Mouse (Mus musculus): ENCODE measurements around the gene Ccdc115.

Ccdc115 gene

DNA sequence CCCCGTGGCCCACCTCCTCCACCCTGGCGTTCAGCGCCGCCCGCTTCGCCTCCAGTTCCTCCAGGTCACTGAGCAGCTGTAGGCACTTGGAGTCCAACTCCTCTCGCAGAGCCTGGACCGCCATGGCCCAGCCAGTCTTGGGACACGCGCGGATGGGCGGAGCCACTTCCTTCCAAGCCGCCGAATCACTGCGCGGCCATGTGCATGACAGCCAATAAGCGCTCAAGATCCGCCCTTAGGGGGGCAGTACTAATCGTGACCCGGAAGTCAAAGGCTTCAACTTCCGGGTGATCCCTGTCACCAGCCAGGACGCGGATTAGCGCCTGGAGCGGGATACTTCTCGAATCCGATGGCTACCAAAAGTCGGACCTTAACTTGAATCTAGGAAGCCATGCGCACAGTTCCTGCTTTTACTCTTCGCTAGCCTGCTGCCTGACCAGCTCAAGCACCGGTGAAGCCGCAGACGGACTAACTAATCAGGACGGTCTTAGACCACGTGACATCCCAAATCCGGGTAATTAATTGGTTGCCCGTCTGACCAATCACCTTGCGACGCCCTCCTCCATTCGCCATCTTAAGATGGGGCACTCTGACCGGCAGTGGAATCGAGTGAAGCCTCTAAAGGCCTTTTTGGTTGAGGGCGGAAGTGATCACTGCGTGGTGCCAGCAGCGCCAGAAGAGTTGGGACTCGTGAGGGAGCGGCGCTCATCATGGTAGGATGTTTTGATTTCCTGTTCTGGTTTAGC lies at the start of gene Ccdc115, which contains the start of gene Imp4:
TSS of gene Ccdc115 (minus strand) at position 458 of the 746 bp plus-strand sequence.
TSS of gene Imp4 (plus strand) at position 637 of the 746 bp plus-strand sequence.
- DNase-seq (ENCODE audit: low spot score in 2 of 2): peak; percentile 91 to 96

DNA sequence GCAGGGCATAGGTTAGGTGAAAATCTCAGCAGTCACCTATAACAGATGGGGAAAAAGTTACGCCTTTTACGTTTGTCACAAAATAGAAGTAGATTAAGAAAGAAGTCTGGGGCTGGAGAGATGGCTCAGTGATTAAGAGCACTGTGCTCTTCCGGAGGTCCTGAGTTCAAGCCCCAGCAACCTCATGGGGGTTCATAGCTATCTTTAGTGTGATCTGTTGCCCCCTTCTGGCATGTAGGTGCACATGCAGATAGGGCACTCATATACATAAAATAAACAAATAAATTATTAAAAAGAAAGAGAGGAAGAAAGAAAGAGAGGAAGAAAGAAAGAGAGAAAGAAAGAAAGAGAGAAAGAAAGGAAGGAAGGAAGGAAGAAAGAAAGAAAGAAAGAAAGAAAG lies 47.9 kb upstream of the Ccdc115 start:
- no peak for DNase-seq (ENCODE audit: low spot score in 2 of 2)

DNA sequence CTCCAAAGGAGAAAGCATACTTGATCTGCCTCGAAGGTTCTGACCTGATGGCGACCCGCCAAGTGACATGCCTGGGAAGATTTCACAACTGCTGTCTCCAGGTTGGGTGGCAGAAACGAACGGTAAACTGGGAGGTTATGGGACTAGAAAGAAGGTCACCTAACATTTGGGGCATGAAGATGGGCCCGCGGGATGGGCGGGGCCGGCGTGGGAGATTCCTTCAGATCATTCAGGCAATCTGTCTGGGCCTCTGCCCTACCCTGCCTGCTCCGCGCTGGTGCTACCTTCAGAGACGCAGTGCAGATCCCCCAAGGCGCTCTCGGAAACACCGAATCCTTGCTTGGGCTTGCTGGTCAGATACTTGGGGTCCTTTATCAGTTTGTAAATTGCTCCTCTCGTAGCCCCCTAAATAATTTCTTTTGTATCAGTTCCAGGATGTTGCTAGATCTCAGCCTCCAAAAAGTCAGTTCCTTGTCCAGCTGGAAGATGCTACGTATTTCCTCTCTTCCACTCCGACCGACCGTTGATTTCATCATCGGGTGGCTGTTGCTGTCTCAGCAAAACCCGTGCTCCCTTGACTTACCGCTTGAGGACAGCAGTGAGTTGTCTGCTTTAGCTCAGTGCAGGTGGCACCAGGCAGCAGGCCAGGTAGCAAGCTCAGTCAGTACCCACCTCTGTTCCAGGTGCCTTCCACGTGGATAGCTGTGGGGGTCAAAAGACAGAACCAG lies 46.2 kb upstream of the Ccdc115 start:
- DNase-seq (ENCODE audit: low spot score in 2 of 2): peak; percentile 50 to 76

DNA sequence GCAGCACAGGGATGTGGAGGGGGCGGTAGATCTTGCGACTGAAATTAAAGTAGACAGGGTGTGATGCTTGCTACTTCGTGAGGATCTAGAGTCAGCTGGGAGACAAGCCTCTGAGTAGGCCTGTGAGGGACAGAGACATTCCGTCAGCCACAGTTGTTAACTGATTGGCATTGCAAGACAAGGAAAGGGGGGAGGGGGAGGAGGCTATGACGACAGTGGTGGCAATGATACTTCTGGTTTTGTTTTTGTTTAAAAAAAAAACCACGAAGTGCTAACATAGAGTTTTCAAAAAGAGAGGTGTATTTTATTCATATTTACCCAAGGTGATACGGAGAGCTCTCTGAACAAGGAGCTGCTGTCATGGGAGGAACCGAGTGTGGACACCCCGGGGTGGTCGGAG lies 45.0 kb upstream of the Ccdc115 start:
- DNase-seq (ENCODE audit: low spot score in 2 of 2): no peak

DNA sequence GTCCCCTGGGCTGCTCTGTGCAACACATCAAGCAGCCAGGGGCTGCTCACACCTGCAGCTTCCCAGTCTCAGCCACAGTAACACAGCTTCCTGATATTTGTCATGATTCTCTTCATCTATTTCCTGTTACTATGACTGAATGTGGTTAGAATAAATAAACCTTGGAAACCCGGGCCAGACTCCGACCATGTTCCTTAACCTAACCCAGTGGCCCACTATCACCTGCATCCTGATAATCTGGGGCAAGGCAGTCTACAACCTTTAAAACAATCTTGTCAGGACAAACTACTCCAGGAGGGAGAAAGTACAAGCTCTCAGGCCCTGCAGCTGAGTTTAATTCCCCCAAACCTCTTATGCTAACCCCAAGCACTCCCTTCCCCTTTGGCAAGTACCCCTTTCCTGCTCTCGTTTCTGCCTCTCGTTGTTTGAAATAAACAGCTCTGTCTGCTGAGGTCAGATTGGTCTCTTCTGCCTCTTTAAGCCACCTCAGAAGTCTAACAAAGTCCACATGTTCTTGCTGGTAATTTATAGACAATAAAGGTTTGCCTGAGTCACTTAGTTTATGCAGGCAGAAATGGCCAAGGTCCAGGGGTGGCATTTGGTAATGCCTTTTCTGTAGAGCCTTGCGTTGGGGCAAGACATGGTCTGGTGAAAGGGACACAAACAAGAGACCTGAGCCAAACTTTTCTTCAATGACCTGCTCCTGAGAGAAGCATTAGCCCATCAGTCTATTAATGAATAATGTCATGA lies 42.6 kb upstream of the Ccdc115 start:
- no peak for DNase-seq (ENCODE audit: low spot score in 2 of 2)

DNA sequence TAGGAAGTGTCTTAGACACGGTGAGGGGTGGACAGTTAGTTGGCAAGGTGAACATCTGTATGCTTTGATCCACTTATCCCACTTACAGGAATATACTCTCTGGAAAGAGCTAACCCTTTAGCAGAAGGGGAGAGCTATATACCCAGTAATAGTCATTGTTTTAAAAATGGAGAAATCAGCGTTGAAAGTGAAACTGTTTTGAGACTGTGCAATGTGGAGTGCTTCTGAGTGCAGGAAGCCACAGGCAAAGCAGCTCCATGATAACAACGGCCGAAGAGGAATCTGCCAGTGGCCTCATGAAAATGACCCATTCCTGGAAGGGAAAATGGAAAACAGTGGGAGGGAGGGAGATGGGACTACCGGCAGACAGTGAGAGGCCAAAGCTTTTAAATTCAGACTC lies 41.3 kb upstream of the Ccdc115 start:
- no peak for DNase-seq (ENCODE audit: low spot score in 2 of 2)

DNA sequence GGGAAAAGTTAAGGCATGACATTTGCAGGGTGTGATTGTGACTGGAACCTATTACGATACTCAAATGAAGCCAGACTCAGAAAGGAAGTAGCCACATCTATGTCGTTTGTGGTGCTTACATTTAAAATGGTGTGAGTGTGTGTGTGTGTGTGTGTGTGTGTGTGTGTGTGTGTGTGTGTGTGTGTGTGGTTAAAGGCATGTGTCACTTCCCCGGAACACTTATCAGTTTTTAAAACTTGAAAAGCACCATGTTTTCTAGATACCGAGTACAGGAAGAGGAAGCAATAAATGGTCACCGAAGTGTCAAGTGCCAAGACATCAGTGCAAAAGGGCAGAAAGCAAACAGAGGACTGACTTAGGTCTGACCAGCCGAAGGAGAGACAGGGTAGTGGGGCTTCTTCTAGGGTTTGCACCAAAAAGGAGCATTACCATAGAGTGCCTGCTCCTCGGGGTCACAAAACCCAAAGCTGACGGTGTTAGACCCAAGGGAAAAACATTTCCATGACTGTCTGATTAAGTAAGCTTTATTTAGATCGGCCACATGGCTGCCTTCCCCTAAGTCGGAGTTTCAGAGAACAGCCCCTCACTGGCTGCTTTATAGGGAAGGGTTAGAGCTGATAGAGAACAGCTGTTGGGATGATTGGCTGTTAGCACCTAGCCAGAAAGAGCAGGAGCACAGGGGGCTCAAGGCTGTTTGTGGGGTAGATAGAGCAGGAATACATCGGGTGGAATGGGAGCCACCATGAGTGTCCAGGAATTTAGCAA lies 39.6 kb upstream of the Ccdc115 start:
- no peak for DNase-seq (ENCODE audit: low spot score in 2 of 2)

DNA sequence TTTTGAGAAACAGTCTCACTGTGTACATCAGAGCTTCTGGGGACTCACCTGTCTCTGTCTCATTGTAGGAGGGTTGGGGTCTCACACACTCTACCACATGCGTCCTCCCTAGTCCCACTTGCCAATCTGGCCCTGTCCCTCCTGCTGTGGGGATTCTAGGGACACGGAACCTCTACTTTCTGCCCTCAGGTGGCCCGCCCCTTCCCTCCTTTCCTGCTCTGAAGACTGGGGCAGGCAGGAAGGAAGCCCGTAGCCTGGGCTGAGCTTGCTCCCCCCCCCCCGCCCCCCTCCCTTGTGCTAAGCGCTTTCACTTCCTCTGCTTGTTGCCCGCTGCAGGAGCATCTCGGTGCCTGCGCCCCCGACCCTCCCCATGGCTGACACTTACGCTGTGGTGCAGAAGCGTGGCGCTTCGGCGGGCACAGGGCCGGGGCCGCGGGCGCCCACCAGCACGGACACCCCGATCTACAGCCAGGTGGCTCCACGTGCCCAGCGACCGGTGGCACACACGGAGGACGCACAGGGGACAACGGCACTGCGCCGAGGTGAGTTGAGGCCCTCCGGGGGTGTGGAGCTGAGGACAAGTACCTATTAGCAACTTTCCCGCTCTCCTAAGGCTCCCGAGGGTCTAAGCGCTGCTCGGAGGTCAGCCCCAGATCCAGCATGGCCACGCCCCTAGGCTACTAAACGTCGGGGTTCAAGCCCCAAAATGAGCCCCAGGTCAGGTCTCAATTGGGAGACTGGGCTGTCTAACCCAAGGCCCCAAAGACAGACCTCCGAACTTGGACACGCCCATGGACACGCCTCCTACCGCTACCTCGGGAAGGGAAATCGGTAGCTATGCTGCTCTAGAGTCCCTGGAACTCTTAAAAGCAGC lies 33.2 kb upstream of the Ccdc115 start:
- DNase-seq (ENCODE audit: low spot score in 2 of 2): peak; percentile 66 to 83

DNA sequence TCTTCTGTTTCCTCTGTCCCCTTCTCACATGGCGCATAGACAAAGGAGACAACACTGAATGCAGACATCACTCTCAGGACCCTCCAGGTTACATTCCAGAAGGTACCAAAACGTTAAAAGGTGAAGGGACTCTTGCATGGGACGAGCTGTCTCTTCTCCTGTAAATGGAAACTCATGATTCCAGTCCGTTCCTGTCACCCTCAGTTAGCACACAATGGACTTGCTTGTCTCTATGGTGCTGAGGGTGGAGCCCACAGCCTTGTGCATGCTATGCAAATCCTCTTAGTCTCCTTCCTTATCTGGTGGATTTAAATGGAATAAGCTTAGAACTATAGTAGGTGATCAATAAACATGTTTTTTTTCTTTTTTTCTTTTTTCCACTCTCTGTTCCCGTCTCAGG lies 30.3 kb upstream of the Ccdc115 start:
- no peak for DNase-seq (ENCODE audit: low spot score in 2 of 2)

DNA sequence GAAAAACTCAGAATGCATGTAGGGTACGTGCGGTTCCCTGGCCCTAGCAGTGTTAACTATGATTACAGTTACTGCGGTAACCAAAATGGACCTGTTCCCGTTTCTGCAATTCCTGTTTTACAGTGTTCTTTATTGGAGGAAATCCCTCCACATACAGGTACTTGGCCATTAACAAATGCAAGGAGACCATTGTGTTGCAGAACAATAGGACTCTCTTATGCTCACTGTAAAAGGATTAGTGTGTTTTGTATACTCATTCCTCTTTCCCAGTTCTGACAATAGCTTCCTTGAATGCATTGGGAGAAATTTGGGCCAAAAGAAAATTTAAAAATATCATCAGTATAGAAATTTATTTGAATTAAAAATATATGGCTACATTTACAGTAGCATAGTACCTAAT lies 29.0 kb upstream of the Ccdc115 start:
- no peak for DNase-seq (ENCODE audit: low spot score in 2 of 2)

DNA sequence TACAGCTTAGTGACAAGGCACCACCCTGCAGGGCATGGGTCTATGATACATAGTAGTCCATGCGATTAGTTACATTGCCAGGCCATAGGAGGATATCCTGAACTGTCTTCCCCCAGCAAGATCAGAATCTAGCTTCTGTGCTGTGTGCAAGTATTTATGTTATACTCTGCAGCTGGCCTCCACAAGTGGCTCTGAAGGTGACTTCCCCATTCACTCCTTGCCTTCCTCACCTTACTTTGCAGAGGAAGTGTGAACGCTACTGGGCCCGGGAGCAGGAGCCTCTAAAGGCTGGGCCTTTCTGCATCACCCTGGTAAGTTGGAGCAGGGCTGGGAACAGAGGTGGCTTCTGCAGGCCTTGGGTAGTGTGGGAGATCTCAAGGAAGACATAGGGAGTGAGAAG lies 28.6 kb upstream of the Ccdc115 start:
- DNase-seq (ENCODE audit: low spot score in 2 of 2): no peak

DNA sequence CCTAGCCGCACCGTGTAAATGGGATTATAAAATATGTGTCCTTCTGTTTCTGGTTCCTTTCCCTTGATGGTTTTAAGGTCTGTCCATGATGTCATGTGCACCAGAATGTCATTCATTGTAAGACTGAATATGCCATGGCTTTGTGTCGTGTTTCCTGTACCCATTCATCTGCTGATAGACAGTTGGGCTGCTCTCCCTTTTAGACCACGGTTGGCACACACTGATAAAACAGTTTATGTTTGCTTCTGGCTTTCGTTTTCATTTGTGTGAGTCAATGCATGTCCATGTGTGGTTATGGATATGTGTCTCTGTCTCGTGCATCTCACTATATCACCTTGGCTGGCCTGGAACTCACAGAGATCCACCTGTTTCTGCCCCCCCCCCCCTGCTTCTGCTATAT lies 26.0 kb upstream of the Ccdc115 start:
- DNase-seq (ENCODE audit: low spot score in 2 of 2): no peak

DNA sequence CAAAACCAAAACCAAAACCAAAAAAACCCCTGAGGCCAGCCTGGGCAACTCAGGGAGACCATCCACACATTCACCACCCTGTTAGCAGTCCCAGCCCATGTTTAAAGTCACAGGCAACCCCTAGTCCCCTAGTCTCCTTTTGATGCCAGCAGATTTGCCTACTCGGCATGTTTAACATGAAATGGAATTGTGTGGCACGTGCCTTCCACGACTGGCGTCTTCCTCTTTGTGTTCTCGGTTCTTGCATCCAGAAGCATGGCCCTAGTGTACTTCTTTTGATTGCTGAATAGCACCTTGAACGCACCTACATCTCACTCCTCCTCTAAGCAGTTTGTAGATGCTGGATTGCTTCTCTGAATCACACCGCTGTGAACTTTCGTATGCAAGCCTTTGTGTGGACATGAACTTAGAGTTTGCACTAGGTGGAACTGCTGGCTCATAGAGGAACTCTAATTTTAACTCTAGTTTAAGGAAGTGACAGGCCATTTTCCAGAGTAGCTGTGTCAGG lies 24.9 kb upstream of the Ccdc115 start:
- DNase-seq (ENCODE audit: low spot score in 2 of 2): no peak

DNA sequence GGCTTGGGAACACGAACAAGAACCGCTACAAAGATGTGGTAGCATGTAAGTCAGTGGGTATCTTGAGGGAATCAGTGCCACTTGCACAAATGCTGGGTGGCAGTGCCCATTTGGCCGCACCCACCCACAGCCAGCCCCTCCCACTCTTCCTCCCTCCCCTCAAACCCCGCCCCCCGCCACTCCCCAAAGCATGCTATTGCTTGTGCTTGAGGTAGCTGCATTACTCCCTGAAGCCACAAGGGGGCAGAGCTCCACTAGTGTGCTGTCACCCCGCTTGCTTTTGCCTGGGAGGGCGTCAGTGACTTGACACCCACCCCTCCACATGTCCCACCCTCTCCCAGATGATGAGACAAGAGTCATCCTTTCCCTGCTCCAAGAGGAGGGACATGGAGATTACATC lies 23.3 kb upstream of the Ccdc115 start:
- peak; percentile 69 to 92 for DNase-seq (ENCODE audit: low spot score in 2 of 2)

DNA sequence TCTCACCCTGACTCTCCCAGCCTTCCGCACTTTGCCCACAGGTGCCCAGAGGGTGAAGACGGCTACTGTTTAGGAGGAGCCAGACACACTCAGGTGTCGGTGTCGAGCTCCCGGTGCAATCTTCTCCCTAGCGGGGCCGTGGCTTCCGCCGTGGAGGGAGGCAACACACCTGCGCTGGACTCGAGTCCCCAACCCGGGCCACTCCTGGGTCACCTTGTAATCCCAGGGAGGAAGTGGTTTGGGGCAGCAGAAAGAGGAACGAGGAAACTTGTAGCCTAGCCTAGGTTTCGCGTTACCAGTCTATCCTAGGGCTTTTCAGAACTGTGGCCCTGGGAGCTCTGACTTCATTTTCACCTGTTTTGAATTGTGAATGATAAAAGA lies 20.6 kb upstream of the Ccdc115 start:
- peak; percentile 45 to 47 for DNase-seq (ENCODE audit: low spot score in 2 of 2)

DNA sequence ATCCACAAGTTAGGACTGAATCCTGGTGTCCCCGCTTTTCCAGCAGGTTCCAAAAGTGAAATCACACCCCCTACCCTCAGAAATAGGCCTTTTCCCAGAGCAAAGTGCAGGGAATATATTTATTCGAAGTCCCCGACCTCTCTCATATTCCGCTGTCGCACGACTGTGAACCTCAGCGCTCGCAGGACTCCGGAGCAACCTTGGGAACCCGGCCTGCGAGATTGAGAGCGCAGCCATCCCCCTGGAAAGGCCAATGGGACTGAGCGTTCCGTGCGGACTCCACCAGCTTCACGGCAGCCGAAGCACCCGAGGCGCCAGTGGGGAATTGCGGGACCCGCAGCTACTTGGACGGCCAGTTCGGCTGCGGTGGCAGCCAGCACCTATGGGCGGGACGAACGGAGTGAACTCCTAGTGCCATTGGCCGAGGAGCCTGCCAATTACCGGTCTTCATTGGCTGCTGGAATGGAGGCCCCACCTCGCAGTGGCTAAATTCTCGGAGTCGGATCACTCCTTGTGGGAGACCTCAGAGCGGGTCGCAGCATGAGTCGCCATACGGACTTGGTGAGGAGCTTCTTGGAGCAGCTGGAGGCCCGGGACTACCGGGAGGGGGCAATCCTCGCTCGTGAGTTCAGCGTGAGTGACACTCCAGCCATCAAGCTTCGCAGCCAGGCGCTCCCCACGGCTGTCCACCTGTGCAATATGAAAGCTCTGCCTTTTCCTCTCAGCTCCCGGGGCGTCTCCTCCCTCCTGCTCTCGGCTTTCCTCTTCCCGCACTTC lies 20.0 kb upstream of the Ccdc115 start, which contains the start of gene Ptpn18:
TSS of gene Ptpn18 (plus strand) at position 479 of the 777 bp plus-strand sequence.
- peak; percentile 92 to 93 for DNase-seq (ENCODE audit: low spot score in 2 of 2)

DNA sequence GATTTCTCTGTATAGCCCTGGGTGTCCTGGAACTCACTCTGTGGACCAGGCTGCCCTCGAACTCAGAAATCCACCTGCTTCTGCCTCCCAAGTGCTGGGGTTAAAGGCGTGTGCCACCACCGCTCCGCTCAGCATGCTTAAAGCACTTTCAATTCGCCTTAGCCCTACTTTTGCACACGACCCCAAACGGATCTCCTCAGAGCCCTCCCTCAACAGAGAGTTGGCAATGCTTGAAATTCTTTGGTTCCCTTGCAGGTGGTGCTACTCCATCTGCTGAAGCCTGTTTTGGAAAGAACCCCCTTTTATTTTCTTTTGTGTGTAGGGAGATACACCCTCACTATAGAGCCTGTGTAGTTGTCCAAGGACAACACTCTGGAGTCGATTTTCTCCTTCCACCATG lies 19.0 kb upstream of the Ccdc115 start:
- DNase-seq (ENCODE audit: low spot score in 2 of 2): no peak

DNA sequence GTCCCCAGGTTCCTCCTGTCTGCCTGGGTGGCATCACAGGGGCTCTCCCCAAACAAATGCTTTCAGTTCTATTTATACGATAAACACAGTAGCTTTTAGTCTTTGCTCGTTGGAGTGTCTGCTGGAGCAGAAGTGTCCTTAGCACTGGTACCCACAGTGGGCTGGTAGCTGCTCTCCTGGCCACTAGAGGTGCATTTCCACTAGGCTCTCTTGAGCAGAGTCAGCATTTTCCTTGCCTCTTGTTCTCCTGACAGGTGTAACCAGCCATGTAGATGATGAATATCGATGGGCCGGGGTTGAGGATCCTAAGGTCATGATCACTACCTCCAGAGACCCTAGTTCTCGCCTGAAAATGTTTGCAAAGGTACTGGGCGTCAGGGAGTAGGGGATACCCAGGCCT lies 3.7 kb upstream of the Ccdc115 start:
- DNase-seq (ENCODE audit: low spot score in 2 of 2): no peak

DNA sequence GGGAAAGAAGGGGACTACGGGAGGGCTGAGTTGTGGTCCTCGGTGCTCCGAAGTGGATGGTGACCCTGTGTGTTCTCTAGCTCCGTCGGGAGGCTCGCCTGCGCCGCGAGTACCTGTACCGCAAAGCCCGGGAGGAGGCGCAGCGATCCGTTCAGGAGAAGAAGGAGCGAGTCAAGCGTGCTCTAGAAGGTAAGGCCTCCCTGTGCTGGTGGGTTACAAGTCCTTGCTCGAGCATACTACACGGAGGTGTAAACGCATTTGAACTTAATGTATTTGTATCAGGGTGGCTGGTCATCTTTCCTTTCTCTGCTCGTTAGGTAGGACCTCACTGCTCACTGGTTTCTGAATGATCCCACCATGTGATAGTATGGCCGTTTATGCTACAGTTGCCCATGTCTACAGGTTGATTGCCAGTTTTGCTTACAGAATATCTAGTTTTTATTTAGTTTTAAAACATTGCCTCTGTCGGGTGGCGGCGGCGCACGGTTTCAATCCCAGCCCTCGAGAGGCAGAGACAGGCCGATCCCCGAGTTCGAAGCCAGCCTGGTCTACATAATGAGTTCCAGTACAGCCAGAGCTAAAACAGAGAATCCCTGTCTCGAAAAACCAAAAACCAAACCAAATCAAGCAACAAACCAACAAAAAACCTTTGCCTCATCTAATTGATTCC lies 624 bp upstream of the Ccdc115 start:
- DNase-seq (ENCODE audit: low spot score in 2 of 2): peak; percentile 58 to 76

All from spleen, postnatal 10 days (tissue).